Mouse (Mus musculus) heart, adult 18-20 months (tissue): ENCODE results near the gene Kcnd3. TPM values are rescaled to one million over a fixed set of nuclear protein-coding genes. Genes with fewer than 3 reads are reported as not detected.

Experiments
- DNase-seq, 2 experiments: peaks; one replicate each; pipeline ENCODE4 v3.0.0; 2021 to 2022; ENCODE audit warnings: mixed read lengths in 1 of 2
- total RNA-seq, 2 experiments: library from RNA; stranded (reverse); gene quantifications; 2 replicates each; pipeline ENCODE4 v1.2.3; 2021

Kcnd3 gene
- total RNA-seq, 2 experiments from 2014 or later: 8.2 to 8.5 TPM

DNA sequence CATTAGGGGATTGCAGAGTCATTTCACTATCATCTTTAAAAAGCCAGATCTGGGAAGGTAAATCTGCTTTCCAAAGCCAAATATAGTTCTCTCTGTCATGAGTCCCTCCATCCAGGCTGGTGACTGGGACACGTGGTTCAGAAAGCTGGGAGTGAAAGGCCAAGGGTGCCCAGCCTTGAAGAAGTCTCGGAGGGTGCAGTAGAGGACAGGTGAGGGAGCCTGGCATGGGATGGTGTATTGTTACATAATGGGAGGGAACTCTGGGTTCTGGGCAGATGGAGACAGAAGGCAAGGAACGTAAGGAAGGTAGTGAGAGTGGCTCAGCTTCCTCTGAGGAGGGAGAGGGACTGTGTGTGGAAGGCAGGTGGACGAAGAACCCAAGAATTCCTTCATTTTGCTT lies 5.5 kb downstream of the Kcnd3 start:
- peak in 1 of 2 experiments; percentile 12 for DNase-seq

DNA sequence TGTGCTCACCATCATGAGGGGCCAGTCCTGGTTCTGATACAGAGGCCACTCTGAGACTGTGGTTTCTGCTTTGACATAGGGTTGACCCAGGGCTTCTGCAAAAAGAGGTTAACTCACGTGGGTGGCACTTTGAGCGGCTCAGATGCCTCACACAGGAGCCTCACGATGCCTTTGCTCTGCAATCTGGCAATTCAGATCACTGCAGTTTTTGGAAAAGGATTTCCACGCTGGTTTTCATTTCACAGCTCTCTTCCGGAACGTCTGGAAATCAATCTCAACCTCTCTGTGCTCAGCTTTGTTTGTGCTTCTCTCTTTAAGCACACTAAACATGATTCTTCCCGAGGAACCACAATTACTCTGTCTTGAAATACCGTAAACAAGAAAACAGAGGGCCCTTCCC lies 14.4 kb downstream of the Kcnd3 start:
- DNase-seq: no peak

DNA sequence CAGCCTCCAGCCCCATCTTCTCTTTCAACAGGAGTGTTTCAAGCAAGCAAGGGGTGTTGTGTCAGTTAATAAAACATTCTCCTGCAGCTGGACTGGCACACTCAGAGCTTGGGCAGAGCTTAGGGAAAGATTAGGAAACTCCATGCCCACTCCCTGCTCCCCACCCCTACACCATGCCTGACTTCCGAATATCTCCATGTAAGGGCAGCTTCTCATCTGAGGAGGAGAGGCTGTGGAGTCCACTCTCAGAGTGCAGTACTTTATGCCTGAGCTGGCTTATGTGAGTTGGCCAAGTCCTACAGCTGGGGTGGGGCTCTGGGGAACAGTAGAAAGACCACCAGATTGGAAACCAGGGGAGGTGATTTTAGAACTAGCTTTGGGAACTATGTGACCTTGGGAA lies 20.4 kb downstream of the Kcnd3 start:
- DNase-seq: no peak

DNA sequence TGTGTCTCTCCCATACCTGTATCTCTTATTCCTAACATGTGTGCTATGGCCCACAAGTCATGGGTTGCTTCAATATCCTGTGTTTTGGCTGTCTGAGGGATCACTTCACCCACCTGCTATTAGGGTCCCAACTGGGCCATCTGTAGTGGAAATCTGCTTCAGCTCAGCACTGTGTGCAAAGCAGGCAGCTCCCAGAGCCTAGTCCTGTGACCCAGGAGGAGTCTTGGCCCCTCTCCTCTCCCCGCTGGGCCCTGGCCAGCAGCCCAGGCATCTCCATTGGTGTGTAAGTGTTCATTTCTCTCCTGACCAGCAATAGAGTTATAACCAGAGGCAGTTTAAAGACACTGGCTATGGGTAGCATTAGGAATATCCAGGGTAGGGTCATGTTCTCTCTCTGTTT lies 24.3 kb downstream of the Kcnd3 start:
- DNase-seq: peak; percentile 31 to 39

DNA sequence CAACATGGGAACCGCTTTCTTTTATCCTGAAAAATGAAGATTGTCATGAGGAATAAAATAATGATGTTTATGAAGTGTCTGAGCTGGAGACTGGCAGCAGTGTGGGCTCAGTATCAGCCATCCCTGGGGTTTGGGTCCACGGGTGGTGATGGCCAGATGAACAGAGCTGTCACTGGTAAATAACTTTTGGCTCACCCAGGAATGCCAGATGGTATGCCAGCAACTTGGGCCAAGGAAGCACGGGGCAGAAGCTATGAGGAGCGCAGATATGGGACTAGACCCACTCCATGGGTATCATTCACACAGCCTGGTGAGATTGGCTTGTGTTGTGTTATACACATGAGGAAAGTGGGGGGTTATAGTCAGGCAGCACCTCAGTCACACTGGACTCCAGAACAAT lies 26.7 kb downstream of the Kcnd3 start:
- no peak for DNase-seq

DNA sequence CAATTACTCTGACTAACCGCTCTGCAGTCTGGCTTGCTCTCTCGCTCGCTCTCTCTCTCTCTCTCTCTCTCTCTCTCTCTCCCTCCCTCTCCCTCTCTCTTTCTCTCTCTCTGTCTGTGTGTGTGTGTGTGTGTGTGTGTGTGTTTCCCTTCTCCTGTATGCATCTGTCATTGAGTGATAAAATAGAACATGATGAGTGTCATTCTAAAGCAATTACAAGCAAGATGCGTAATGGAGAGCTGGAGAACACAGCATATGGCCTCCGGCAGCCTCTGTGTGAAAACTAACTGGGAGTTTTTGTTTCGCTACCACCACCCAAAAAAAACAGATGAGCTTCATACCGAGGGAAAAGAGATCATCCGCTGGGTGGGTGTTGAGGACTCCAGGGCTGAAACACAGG lies 29.3 kb downstream of the Kcnd3 start:
- no peak for DNase-seq

DNA sequence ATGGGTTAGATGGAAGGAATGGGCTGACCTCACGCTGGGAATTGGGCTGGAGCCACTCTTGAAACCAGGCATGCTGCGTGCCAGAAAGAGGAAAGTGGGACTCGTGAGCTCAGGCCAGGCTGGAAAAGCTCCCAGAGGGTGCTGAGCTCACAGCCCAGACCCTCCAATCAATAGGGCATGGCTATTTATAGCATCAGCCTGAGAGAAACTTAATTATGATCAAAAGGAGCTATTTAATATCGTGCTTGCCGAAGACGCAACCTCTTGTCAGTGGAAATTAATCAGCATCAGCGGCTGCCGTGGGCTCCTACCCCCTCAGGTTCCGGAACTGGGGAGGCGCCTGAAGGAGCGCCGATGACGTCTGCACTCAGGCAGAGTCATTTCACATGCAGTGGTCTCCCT lies 31.5 kb downstream of the Kcnd3 start:
- DNase-seq: no peak

DNA sequence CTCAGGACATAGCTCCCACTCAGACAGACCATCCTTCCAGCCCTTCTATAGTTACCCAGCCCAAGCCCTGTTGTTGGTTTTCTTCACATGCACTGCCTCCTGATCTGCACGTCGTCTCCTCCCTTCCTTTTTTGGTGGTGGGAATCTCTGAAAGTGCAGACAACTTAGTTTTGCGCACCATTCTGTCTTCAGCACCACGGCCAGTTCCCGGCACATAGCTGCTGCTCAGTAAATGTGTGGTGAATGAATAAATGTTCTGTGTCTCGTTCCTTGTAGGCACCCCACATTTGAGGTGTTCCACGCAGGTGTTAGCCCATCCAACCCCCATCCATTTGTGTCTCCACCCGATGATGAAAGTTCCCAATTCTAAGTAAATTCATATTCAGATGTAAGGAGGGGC lies 35.0 kb downstream of the Kcnd3 start:
- DNase-seq: peak in 1 of 2 experiments; percentile 23

DNA sequence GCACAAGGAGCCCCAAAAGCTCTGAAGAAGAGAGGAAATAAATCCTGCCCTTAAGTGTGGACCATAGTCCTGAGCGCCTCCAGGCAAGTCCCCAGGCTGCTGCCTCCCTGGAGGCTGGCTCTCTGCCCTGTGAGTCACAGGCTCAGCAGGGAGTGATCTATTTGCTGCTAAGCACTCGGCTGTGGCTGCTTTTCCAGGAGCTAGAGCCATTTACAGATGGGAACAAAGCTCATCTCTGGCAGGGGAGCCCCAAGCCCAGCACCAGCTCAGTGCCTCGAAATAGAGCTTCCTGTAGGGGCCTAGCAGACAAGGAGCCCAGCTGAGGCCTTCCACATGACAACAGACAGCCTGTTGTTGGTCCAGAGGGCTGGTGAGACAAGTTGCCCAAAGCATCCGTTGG lies 37.5 kb downstream of the Kcnd3 start:
- peak; percentile 65 to 78 for DNase-seq

DNA sequence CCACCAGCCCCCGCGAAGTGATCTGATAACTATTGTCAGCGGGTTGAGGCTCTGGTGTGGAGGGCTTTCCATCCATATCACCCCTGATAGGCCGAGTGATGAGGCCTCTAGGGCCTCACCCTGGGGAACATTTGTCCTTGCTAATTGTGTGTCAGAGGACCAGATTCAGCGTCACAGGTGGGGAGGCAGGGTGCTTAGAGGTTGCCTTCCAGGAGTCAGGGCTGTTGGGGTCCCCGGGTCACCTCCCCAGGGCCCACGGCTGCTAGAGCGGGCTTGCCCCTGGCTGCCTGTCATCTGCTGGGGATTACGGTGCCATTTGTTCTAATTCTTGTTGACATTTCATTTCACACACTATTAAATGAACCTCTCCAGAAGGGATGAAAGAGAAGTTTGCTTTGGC lies 42.8 kb downstream of the Kcnd3 start:
- no peak for DNase-seq

DNA sequence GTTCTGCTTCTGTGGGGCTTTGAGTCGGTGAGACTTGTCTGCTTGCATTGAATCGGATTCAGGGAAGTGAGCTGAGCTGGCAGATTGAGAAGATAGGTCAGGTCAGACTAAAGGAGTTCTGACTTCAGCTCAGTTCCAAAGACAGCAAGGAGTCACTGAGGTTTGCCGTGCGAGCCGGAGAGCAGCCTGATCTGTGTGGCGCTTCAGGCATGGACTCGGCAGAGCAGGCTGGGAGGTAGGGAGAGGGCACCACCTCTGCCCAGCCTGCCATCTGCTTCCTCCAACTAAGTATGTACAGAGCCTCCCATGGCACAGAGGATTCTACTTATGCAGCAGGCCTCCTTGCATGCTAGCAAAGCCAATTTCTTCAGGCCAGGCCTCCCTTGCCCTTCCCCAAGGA lies 44.1 kb downstream of the Kcnd3 start:
- DNase-seq: no peak

DNA sequence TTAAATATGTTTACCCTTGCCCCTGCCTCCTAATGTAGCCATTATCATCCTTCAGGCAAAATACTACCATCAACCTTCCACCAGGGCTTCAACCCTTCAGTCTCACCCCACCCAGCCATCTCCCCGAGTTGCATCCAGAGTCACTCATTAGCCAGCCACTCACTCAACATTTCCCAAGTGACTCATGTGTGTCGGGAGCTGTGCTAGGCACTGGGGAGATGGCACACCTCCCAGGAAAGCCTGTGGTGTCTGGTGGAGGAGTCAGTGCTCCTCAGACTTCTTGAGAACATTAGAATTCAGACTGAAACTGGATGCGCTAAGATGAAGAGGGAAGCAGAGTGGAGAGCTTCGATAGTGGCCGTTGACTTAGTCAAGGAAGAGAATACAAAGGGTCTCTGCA lies 44.8 kb downstream of the Kcnd3 start:
- no peak for DNase-seq

DNA sequence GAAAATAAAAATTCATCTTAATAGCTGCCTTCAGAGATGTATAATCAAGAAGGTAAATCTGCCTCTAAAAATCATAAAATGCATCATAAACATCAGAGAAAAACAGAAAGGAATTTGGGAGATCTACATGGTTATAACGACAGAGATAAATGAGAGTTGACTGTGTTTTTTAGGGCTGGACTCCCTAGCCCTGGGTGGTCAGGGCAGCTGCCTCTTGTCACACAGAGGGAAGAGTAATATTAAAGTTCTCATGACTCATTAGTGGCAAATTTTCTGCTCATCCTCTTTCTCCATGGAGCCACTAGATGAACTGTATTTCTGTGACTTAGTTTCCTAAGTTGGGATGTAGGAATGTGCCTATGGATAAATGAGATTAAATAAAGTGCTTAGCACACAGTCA lies 48.9 kb downstream of the Kcnd3 start:
- DNase-seq: no peak

DNA sequence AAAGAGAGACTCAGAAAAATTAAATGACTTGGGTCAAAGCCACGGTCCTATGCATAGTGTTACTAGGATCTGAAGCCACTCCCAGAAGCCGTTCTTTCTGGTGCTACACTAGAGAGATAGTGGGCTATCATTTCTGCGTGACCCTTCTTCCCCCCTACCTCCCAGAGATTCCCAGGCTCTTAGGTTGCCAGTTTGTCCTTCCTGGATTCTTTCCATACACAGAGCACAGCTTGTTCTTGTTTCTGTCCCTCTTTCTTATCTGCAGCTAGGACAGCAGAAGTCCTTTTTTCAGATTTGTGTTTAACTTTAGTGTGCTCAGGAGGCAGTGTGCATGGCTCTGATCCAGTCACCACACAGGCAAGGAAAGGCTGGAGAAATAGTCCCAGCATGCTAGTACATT lies 52.1 kb downstream of the Kcnd3 start:
- peak; percentile 45 to 58 for DNase-seq

DNA sequence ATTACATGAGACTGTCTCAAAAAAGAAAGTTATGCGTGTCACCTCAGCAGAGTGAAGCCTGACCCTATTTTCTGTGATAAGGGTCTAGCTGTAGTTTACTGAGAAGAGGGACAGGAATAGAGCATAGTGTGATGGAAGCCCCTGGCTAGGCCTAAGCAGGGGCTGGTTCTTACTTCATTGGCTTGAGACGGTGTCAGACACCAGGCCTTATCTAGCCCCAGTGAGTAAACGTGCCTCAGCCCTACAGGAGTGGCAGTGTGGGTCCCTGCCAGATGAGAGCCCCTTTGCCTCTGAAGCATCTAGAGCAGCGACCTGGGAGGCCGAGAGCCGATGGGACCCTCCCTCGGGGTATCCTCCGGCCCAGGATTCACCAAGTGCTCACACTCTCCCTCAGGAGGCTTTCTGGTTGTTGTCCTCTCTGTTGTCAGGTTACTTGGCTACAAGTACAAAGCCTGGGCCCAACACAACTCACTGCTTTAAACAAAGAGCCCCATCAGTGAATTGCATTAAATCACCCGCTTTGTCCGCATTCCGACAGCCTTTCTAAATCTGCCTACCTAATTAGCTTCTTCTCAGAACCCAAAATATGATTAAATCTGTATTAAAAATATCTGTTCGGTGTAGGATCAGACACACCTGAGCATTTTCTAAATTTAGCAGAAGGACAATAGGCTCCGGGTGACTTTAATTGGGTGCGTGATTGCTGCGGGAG lies 53.2 kb downstream of the Kcnd3 start:
- DNase-seq: no peak

DNA sequence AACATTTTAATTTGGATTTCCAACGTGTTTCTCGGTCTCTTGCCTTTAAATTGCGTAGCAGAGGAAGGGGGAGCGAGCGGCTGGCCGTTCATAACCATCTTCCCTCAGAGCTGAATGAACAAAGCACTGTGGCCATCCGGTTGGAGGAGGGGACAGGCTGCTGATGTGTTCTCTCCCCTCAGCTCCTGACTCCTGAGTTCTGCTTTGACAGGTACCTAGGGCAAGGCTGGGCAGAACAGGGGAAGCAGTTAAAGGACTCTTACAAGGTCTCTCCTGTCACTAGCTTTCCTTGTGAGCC lies 53.7 kb downstream of the Kcnd3 start:
- no peak for DNase-seq

DNA sequence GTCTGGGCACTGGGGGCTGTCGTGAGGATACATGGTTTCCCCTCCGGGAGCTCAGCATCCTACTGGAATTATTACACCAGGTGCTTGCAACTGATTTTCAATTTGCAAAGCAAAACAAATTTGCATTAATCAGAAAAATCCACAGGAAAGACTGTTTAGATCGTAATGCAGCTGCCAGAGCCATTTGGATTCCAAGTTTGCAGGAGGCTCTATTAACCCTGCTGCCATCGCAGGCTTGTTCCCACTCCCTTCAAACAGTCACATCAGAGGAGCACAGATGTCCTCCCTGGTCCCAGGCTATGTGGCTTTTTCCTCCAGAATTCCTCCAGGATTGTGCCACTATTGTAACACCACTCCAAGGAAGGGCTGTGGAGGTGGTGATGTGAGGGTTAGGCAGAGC lies 54.5 kb downstream of the Kcnd3 start:
- no peak for DNase-seq

DNA sequence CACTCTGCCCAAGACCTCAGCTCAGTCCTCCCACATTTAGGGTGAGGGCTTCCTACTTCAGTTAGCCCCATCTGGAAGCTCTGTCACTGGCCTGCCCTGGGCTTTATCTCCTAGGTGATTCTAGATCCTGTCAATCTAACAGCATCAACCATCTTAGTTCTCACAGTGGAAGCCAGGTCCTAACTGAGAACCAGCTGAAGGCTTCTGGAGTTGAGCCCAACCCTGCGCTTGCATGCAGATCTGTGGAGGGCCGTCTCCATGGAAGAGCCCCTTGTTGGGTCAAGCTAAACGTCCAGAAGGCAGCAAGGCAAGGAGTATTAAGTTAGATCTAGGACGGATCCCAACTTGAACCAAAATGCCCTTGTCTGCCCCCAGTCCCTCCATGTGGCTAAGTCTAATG lies 57.2 kb downstream of the Kcnd3 start:
- DNase-seq: no peak

DNA sequence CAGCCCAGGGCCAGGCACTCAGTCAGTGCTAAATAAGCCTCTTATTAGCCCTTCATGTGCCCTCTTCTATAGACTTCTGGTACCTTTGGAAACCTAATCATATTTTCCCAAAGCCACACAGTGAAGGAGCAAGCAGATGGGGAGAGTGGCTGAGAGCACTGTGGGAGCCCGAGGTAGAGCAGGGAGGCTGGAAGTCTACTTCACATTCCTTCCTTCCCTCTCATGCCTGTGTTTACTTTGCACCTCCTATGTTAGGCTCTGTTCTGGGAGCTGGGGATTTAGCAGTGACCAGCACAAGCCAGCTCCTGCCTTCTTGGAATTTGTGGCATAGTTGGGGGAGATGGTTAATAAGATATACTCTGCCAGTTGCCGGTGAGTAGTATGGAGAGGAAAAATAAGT lies 59.7 kb downstream of the Kcnd3 start:
- DNase-seq: no peak

DNA sequence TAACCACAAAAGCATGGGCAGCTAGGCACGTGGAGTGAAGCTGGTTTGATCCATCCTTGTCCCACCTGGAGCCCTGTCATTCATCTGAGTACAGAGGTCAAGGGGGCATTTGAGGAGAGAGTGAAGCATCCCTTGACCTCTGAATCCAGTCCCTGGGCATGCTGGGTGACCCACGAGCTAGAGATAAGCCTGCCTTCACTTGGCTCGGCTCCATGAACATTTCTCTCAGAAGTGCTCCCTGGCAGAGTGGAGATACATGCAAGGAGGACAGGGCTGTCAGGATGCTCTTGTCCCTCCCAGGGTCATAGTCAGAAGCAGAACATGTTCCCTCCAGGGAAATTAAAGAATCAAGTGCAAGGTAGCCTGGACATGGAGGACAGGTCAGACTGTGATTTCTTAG lies 62.1 kb downstream of the Kcnd3 start:
- peak; percentile 19 to 45 for DNase-seq

DNA sequence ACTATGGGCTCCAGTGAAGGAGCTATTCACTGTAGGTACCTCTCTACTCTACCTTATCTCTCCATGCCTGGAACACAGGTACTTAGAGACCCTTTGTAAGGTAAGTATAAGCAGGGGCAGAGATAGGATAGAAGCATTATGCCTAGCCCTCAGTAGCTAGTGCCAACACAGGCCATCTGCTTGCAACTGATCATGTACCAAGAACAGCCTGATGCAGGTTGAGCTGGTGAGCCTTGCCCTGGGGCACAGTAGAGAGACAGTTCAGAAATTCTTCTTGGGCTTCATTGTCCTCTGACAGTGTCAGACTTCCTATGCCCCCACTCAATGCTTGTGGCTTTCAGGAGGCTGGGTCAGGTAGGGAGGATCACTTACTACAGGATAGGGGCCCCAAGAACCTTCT lies 62.9 kb downstream of the Kcnd3 start:
- DNase-seq: no peak

DNA sequence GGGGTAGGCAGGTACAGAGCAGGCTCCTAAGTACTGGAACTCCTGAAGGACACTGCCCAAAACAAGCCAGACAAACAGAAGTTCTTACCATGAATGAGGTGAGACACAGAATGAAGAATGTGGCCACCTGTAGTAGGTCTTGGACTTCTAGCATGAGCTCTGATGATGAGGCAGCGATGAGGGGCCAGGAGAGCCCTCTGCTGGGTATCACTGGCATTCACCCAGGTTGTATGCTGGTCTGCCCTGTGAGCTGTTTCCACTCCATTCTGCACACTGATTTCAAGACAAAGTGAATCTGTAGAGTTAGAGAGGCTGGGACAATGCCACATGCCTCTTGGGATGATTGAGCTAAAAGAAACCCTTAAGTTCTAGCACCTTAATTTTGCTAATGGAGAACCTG lies 63.5 kb downstream of the Kcnd3 start:
- no peak for DNase-seq

DNA sequence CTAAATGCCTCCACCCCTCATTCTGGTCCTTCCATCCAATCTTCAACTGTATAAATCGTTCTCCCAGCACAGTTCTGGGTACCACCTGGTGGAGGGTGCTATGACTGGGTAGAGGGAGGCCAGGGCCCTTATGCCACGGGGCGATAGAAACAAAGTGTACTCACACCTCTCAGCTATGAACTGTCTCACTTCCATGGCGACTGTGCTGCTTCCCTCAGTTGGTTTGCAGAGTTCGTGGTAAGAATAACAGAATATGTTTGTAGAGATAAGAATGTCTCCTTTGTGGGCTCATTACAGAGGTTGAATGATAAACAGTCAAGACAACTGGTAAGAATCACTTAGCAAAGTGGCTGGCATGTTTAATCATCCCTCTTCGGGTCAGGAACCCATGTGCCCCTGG lies 68.3 kb downstream of the Kcnd3 start:
- no peak for DNase-seq

DNA sequence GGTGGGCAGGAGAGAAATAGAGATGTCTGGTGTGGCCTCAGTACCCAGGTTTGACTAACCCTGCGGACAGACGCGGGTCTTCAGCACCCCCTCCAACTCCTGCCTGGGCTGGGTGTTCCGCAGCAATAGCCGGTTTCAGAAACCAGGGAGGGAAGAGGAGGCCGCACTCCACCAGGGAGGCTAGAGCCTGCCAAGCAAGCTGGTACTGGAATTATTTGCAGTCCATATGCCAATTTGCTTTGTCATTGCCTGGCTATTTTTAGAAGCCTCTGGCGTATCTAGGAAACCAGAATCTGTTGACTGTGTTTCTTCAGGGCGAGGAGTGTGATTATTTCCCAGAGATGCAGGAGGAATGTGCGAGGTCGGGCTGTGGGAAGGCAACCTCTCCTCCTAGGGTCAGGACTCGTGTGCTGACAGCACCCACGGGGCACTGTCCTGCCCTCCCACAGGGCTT lies 69.1 kb downstream of the Kcnd3 start:
- peak; percentile 67 to 81 for DNase-seq

DNA sequence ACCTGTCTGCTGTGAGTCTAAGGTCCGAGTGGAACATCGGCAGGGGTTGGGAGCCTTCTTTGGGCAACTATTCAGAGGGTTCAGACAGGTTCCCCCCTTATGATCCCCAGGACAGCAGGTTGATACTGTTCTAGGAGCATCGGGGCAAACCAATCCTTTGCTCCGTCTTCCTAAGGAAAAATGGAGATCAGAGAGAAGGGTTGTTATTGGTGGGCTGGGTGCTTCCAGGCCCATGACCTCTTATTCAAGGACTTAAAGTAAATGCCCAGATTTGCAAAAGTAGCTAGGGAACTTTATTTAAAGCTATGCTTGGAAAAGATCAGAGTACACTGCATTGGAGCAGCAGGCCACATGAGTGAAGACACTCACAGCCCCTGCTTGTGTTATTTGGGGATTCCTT lies 69.5 kb downstream of the Kcnd3 start:
- DNase-seq: no peak
